Mouse (Mus musculus): ENCODE measurements around the gene Cyb561. TPM values are rescaled to one million over a fixed set of nuclear protein-coding genes. Genes with fewer than 3 reads are reported as not detected.

The Cyb561 gene
- polyA plus RNA-seq (2015; fragmentation: Nextera tagmentation; extraction: Ambion mirVana): 39.0 and 41.2 TPM in 2 replicates

GRCm38 (mm10) chr11:105952911-105953386 lies at the start of gene Cyb561:
TSS of gene Cyb561 (minus strand) at chr11:105953336.
- Histone ChIP-seq H3K4me1 (0 out of 2 replicates have a peak, but pooled peaks cover 3% of the 10 kb centered on the region), H3K9ac (no peak within 1 kb of the TSS), H3K36me3 (no peaks in the 10 kb centered on the region), H3K4me2 (no peak within 1 kb of the TSS), H3K4me3 (replicated peaks) (no peak within 1 kb of the TSS), H3K27me3 (replicated peaks) (no peaks in the 10 kb centered on the region), H3K9me3 (no peaks in the 10 kb centered on the region), H3K27ac (no peak within 1 kb of the TSS)
- no peak for ATAC-seq (ENCODE audit: insufficient read depth, low FRiP score, low read depth)
- 66% methylated on average over 12 of the region's 12 CpGs for WGBS

GRCm38 (mm10) chr11:106001718-106002117 lies 48.6 kb upstream of the Cyb561 start:
- no peak overlapping the region for H3K27ac ChIP-seq
- H3K9me3 ChIP-seq: no peaks in the 10 kb centered on the region
- H3K4me3 ChIP-seq (replicated peaks): no peak overlapping the region
- H3K36me3 ChIP-seq: no peaks in the 10 kb centered on the region
- H3K9ac ChIP-seq: no peak overlapping the region
- no peak for ATAC-seq (ENCODE audit: insufficient read depth, low FRiP score, low read depth)
- H3K4me1 ChIP-seq: no peaks in the 10 kb centered on the region
- H3K27me3 ChIP-seq (replicated peaks): no peaks in the 10 kb centered on the region
- WGBS: 46% methylated on average over 4 of the region's 4 CpGs
- no peak overlapping the region for H3K4me2 ChIP-seq

GRCm38 (mm10) chr11:106000062-106000461 lies 46.9 kb upstream of the Cyb561 start:
- 92% methylated on average over 6 of the region's 6 CpGs for WGBS
- ATAC-seq (ENCODE audit: insufficient read depth, low FRiP score, low read depth): no peak

GRCm38 (mm10) chr11:105994375-105994774 lies 41.2 kb upstream of the Cyb561 start, which contains the start of gene Ace3:
TSS of gene Ace3 (plus strand) at chr11:105994675.
- Histone ChIP-seq H3K27me3 (replicated peaks) (no peaks in the 10 kb centered on the region), H3K4me1 (no peaks in the 10 kb centered on the region), H3K4me3 (replicated peaks) (no peak within 1 kb of the TSS), H3K27ac (no peak within 1 kb of the TSS), H3K4me2 (no peak within 1 kb of the TSS), H3K9ac (no peak within 1 kb of the TSS), H3K9me3 (no peaks in the 10 kb centered on the region), H3K36me3 (no peaks in the 10 kb centered on the region)
- 86% methylated on average over 3 of the region's 3 CpGs for WGBS
- ATAC-seq (ENCODE audit: insufficient read depth, low FRiP score, low read depth): no peak

More at GRCm38 (mm10) chr11:106000062-106000461, 46.9 kb upstream of the Cyb561 start:
- H3K36me3 ChIP-seq: no peaks in the 10 kb centered on the region
- H3K27me3 ChIP-seq (replicated peaks): no peaks in the 10 kb centered on the region
- H3K4me3 ChIP-seq (replicated peaks): no peak overlapping the region
- no peak overlapping the region for H3K9ac ChIP-seq
- H3K4me1 ChIP-seq: no peaks in the 10 kb centered on the region
- no peaks in the 10 kb centered on the region for H3K9me3 ChIP-seq
- H3K4me2 ChIP-seq: no peak overlapping the region
- no peak overlapping the region for H3K27ac ChIP-seq

GRCm38 (mm10) chr11:105990231-105990630 lies 37.1 kb upstream of the Cyb561 start:
- no peak for ATAC-seq (ENCODE audit: insufficient read depth, low FRiP score, low read depth)
- H3K9ac ChIP-seq: no peak overlapping the region
- no peaks in the 10 kb centered on the region for H3K9me3 ChIP-seq
- no peaks in the 10 kb centered on the region for H3K36me3 ChIP-seq
- no peak overlapping the region for H3K4me3 ChIP-seq (replicated peaks)
- no peaks in the 10 kb centered on the region for H3K4me1 ChIP-seq
- no peaks in the 10 kb centered on the region for H3K27me3 ChIP-seq (replicated peaks)
- H3K27ac ChIP-seq: no peak overlapping the region
- H3K4me2 ChIP-seq: no peak overlapping the region
- WGBS: 59% methylated on average over 2 of the region's 2 CpGs

- Histone ChIP-seq H3K36me3 (no peaks in the 10 kb centered on the region), H3K9ac (no peak overlapping the region), H3K27me3 (replicated peaks) (no peaks in the 10 kb centered on the region), H3K4me1 (no peaks in the 10 kb centered on the region), H3K9me3 (no peaks in the 10 kb centered on the region), H3K4me3 (replicated peaks) (no peak overlapping the region), H3K27ac (no peak overlapping the region), H3K4me2 (no peak overlapping the region)
- ATAC-seq (ENCODE audit: insufficient read depth, low FRiP score, low read depth): no peak
- WGBS: 77% methylated on average over 6 of the region's 6 CpGs
Observed at GRCm38 (mm10) chr11:105989446-105989845, 36.3 kb upstream of the Cyb561 start.

- Histone ChIP-seq H3K27ac (no peak overlapping the region), H3K4me2 (no peak overlapping the region), H3K4me1 (no peaks in the 10 kb centered on the region), H3K27me3 (replicated peaks) (no peaks in the 10 kb centered on the region), H3K36me3 (no peaks in the 10 kb centered on the region), H3K4me3 (replicated peaks) (no peak overlapping the region), H3K9ac (no peak overlapping the region), H3K9me3 (no peaks in the 10 kb centered on the region)
- no peak for ATAC-seq (ENCODE audit: insufficient read depth, low FRiP score, low read depth)
- WGBS: 61% methylated on average over 6 of the region's 6 CpGs
Observed at GRCm38 (mm10) chr11:105987446-105987845, 34.3 kb upstream of the Cyb561 start.

GRCm38 (mm10) chr11:105984452-105984851 lies 31.3 kb upstream of the Cyb561 start:
- no peak overlapping the region for H3K4me2 ChIP-seq
- WGBS: 75% methylated on average over 4 of the region's 4 CpGs
- no peak overlapping the region for H3K4me3 ChIP-seq (replicated peaks)
- H3K9ac ChIP-seq: no peak overlapping the region
- H3K27ac ChIP-seq: no peak overlapping the region
- H3K9me3 ChIP-seq: no peaks in the 10 kb centered on the region
- ATAC-seq (ENCODE audit: insufficient read depth, low FRiP score, low read depth): no peak
- no peaks in the 10 kb centered on the region for H3K27me3 ChIP-seq (replicated peaks)
- H3K36me3 ChIP-seq: no peaks in the 10 kb centered on the region
- H3K4me1 ChIP-seq: no peaks in the 10 kb centered on the region

- no peak overlapping the region for H3K9ac ChIP-seq
- H3K4me3 ChIP-seq (replicated peaks): no peak overlapping the region
- no peak for ATAC-seq (ENCODE audit: insufficient read depth, low FRiP score, low read depth)
- H3K4me1 ChIP-seq: no peaks in the 10 kb centered on the region
- H3K4me2 ChIP-seq: no peak overlapping the region
- WGBS: 59% methylated on average over 5 of the region's 5 CpGs
- H3K27me3 ChIP-seq (replicated peaks): no peaks in the 10 kb centered on the region
- no peaks in the 10 kb centered on the region for H3K36me3 ChIP-seq
- H3K27ac ChIP-seq: no peak overlapping the region
- H3K9me3 ChIP-seq: no peaks in the 10 kb centered on the region
Observed at GRCm38 (mm10) chr11:105978634-105979033, 25.5 kb upstream of the Cyb561 start.

- Histone ChIP-seq H3K4me1 (no peaks in the 10 kb centered on the region), H3K4me3 (replicated peaks) (no peak overlapping the region), H3K27ac (no peak overlapping the region), H3K9ac (no peak overlapping the region), H3K27me3 (replicated peaks) (no peaks in the 10 kb centered on the region), H3K4me2 (no peak overlapping the region), H3K9me3 (no peaks in the 10 kb centered on the region), H3K36me3 (no peaks in the 10 kb centered on the region)
- 84% methylated on average over 2 of the region's 2 CpGs for WGBS
- no peak for ATAC-seq (ENCODE audit: insufficient read depth, low FRiP score, low read depth)
Observed at GRCm38 (mm10) chr11:105978232-105978631, 25.1 kb upstream of the Cyb561 start.

GRCm38 (mm10) chr11:105975636-105976035 lies 22.5 kb upstream of the Cyb561 start:
- no peak overlapping the region for H3K4me3 ChIP-seq (replicated peaks)
- no peak overlapping the region for H3K9ac ChIP-seq
- H3K4me1 ChIP-seq: no peaks in the 10 kb centered on the region
- ATAC-seq (ENCODE audit: insufficient read depth, low FRiP score, low read depth): no peak
- 84% methylated on average over 5 of the region's 5 CpGs for WGBS
- H3K36me3 ChIP-seq: no peaks in the 10 kb centered on the region
- H3K27me3 ChIP-seq (replicated peaks): 0 out of 2 replicates have a peak, but pooled peaks cover 3% of the 10 kb centered on the region
- H3K27ac ChIP-seq: no peak overlapping the region
- H3K9me3 ChIP-seq: no peaks in the 10 kb centered on the region
- H3K4me2 ChIP-seq: no peak overlapping the region

GRCm38 (mm10) chr11:105975050-105975449 lies 21.9 kb upstream of the Cyb561 start:
- WGBS: 67% methylated on average over 3 of the region's 3 CpGs

GRCm38 (mm10) chr11:105974593-105974992 lies 21.5 kb upstream of the Cyb561 start:
- no peaks in the 10 kb centered on the region for H3K4me1 ChIP-seq
- H3K36me3 ChIP-seq: no peaks in the 10 kb centered on the region
- 92% methylated on average over 6 of the region's 6 CpGs for WGBS
- no peak for ATAC-seq (ENCODE audit: insufficient read depth, low FRiP score, low read depth)
- H3K27ac ChIP-seq: no peak overlapping the region
- H3K4me2 ChIP-seq: no peak overlapping the region
- 0 out of 2 replicates have a peak, but pooled peaks cover 3% of the 10 kb centered on the region for H3K27me3 ChIP-seq (replicated peaks)
- H3K9ac ChIP-seq: no peak overlapping the region
- H3K9me3 ChIP-seq: no peaks in the 10 kb centered on the region
- no peak overlapping the region for H3K4me3 ChIP-seq (replicated peaks)

More at GRCm38 (mm10) chr11:105975050-105975449, 21.9 kb upstream of the Cyb561 start:
- no peaks in the 10 kb centered on the region for H3K4me1 ChIP-seq
- no peaks in the 10 kb centered on the region for H3K9me3 ChIP-seq
- H3K4me2 ChIP-seq: no peak overlapping the region
- no peaks in the 10 kb centered on the region for H3K36me3 ChIP-seq
- no peak for ATAC-seq (ENCODE audit: insufficient read depth, low FRiP score, low read depth)
- H3K9ac ChIP-seq: no peak overlapping the region
- no peak overlapping the region for H3K4me3 ChIP-seq (replicated peaks)
- H3K27me3 ChIP-seq (replicated peaks): 0 out of 2 replicates have a peak, but pooled peaks cover 3% of the 10 kb centered on the region
- H3K27ac ChIP-seq: no peak overlapping the region
